Mouse (Mus musculus): ENCODE measurements around the gene Chga. TPM values are rescaled to one million over a fixed set of nuclear protein-coding genes. Genes with fewer than 3 reads are reported as not detected.

Gene Chga
- polyA plus RNA-seq, 1 experiment from 2014 or later = 194 TPM

DNA sequence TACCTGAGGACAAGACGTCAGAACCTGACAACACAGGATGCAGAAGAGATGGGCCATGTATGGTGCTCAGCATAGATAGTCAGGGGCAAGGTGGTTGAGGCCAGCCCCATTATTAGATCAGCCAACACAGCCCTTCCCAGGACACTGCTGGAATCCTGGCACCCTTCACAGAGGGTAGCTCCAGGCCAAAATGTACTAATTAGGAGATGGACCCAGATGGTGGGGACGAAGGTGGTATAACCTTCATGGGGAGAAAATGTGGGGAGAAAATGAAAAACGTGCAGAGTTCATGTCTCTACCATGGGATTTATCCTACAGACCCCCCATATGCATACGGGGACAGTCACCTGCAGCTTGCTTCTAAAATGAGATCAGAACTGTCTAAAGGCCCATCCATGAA lies 58.6 kb downstream of the Chga start:
- no peak for ATAC-seq
- Histone ChIP-seq H3K4me2 (ENCODE audit: low read length) (no peak overlapping the region), H3K27me3 (ENCODE audit: control insufficient read depth, insufficient read depth, low read depth, low read length) (no peaks in the 10 kb centered on the region), H3K9ac (ENCODE audit: low read depth, low read length) (no peak overlapping the region), H3K9me3 (replicated peaks; ENCODE audit: control insufficient read depth, low read length, poor library complexity, severe bottlenecking) (no peaks in the 10 kb centered on the region), H3K4me3 (ENCODE audit: low read depth, low read length) (no peak overlapping the region), H3K27ac (ENCODE audit: low read length) (no peak overlapping the region), H3K4me1 (ENCODE audit: control insufficient read depth, insufficient read depth, low read length) (peaks cover 8% of the 10 kb centered on the region; the same call in 1 of the 2 replicates), H3K36me3 (ENCODE audit: control insufficient read depth, insufficient read depth, low read length) (no peaks in the 10 kb centered on the region)
- WGBS = 88% methylated on average over 4 of the region's 4 CpGs

Other genes with a start within 250 kb of the Chga start
- 90.3 and 108 TPM in 2 replicates for gene Lgmn, start 115.2 kb upstream of the Chga start, polyA plus RNA-seq (2015; fragmentation: Nextera tagmentation; extraction: Ambion mirVana)
- gene Golga5, start 85.8 kb upstream of the Chga start, polyA plus RNA-seq (2015; fragmentation: Nextera tagmentation; extraction: Ambion mirVana) = 28.0 and 28.6 TPM in 2 replicates
- 35.8 and 39.3 TPM in 2 replicates for gene Itpk1, start 150.0 kb downstream of the Chga start, polyA plus RNA-seq (2015; fragmentation: Nextera tagmentation; extraction: Ambion mirVana)
- 76.2 and 78.4 TPM in 2 replicates for gene Moap1, start 188.7 kb downstream of the Chga start, polyA plus RNA-seq (2015; fragmentation: Nextera tagmentation; extraction: Ambion mirVana)
- gene Tmem251, start 188.8 kb downstream of the Chga start, polyA plus RNA-seq (2015; fragmentation: Nextera tagmentation; extraction: Ambion mirVana) = 10.8 and 11.3 TPM in 2 replicates
- not detected in 2 replicates for gene Gm28051, start 202.8 kb downstream of the Chga start, polyA plus RNA-seq (2015; fragmentation: Nextera tagmentation; extraction: Ambion mirVana)
- gene Gon7, start 202.8 kb downstream of the Chga start, polyA plus RNA-seq (2015; fragmentation: Nextera tagmentation; extraction: Ambion mirVana) = 48.6 and 53.2 TPM in 2 replicates
- gene Ubr7, start 203.0 kb downstream of the Chga start, polyA plus RNA-seq (2015; fragmentation: Nextera tagmentation; extraction: Ambion mirVana) = 33.8 and 34.7 TPM in 2 replicates
- gene Gm20604, start 203.7 kb downstream of the Chga start, polyA plus RNA-seq (2015; fragmentation: Nextera tagmentation; extraction: Ambion mirVana) = 50.5 and 50.9 TPM in 2 replicates